Mouse (Mus musculus) CH12.LX (cell line): Measurements from ENCODE around the gene Aldh8a1. TPM values are rescaled to one million over a fixed set of nuclear protein-coding genes. Genes with fewer than 3 reads are reported as not detected.

Experiments
- DNase-seq: peaks from one replicate; pipeline ENCODE4 v3.0.0-alpha.2; 2013; ENCODE audit errors: extremely low read depth
- H3K27ac ChIP-seq: 2 replicates; pipeline ENCODE4 v1.5.1; 2012; ENCODE audit warnings: low read depth, mild to moderate bottlenecking, control low read depth, moderate library complexity; ENCODE audit not compliant: insufficient read depth
- H3K27me3 ChIP-seq: replicated peaks from 2 replicates; pipeline ENCODE3; 2012; ENCODE audit warnings: inconsistent platforms
- H3K36me3 ChIP-seq, 2 experiments: replicated peaks in 1 of 2; 2 replicates each; pipeline versions ENCODE3 to v1.6.1; 2012; ENCODE audit warnings: inconsistent platforms in 1 of 2, low read length in 1 of 2, mild to moderate bottlenecking in 1 of 2, mixed read lengths in 1 of 2, moderate library complexity in 1 of 2; ENCODE audit not compliant: control insufficient read depth in 1 of 2, insufficient read depth in 1 of 2
- H3K4me1 ChIP-seq, 2 experiments: 2 replicates each; pipeline ENCODE4 v1.6.1; 2012; ENCODE audit warnings: inconsistent platforms in 1 of 2, moderate library complexity in 1 of 2; ENCODE audit not compliant: insufficient read depth in 2 of 2, control insufficient read depth in 1 of 2
- H3K4me2 ChIP-seq: 2 replicates; pipeline ENCODE4 v1.6.1; 2012; ENCODE audit warnings: low read depth, mild to moderate bottlenecking, control low read depth; ENCODE audit not compliant: poor library complexity, insufficient read depth, severe bottlenecking
- H3K4me3 ChIP-seq, 3 experiments: fragments of 150-350 bp in 1 of 3; sonication (generic) in 1 of 3; replicated peaks in 1 of 3; 2 replicates each; pipeline versions ENCODE3 to v1.5.1; 2011 to 2012; ENCODE audit warnings: low read depth in 2 of 3, low read length in 2 of 3, mild to moderate bottlenecking in 2 of 3, moderate library complexity in 2 of 3, control low read depth in 1 of 3, improper control_type of control experiment in 1 of 3, inconsistent platforms in 1 of 3, mixed read lengths in 1 of 3; ENCODE audit not compliant: poor library complexity in 1 of 3
- H3K79me2 ChIP-seq: replicated peaks from 2 replicates; pipeline ENCODE4 v1.6.1; 2012; ENCODE audit warnings: mild to moderate bottlenecking, moderate library complexity; ENCODE audit not compliant: control insufficient read depth, poor library complexity, insufficient read depth, severe bottlenecking; ENCODE audit errors: extremely low read depth
- H3K9ac ChIP-seq: 2 replicates; pipeline ENCODE4 v1.6.1; 2012; ENCODE audit warnings: low read depth, mild to moderate bottlenecking, control low read depth, moderate library complexity; ENCODE audit not compliant: insufficient read depth
- H3K9me3 ChIP-seq: replicated peaks from 2 replicates; pipeline ENCODE3; 2012; ENCODE audit warnings: low read length, inconsistent platforms, mixed read lengths
- CTCF ChIP-seq, 2 experiments: IDR thresholded peaks in 1 of 2; conservative IDR thresholded peaks in 1 of 2; 2 replicates each; pipeline ENCODE4 v1.5.1; 2011 to 2012; ENCODE audit warnings: low read depth in 2 of 2, low read length in 2 of 2, improper control_type of control experiment in 1 of 2, inconsistent platforms in 1 of 2, mild to moderate bottlenecking in 1 of 2, moderate library complexity in 1 of 2
- E2F4 ChIP-seq: IDR thresholded peaks from 2 replicates; pipeline ENCODE4 v1.6.1; 2011; ENCODE audit warnings: low read depth, low read length, improper control_type of control experiment; ENCODE audit not compliant: insufficient replicate concordance
- ELF1 ChIP-seq: IDR thresholded peaks from 2 replicates; pipeline ENCODE4 v1.6.1; 2014; ENCODE audit warnings: low read depth, mild to moderate bottlenecking, inconsistent platforms, low read length, improper control_type of control experiment
- EP300 ChIP-seq: IDR thresholded peaks from 2 replicates; pipeline ENCODE4 v1.6.1; 2011; ENCODE audit warnings: low read length, improper control_type of control experiment
- GABPA ChIP-seq: IDR thresholded peaks from 2 replicates; pipeline ENCODE4 v1.6.1; 2012; ENCODE audit warnings: low read depth, low read length, improper control_type of control experiment, inconsistent platforms; ENCODE audit not compliant: insufficient replicate concordance
- HCFC1 ChIP-seq: IDR thresholded peaks from 2 replicates; pipeline ENCODE4 v1.6.1; 2012; ENCODE audit warnings: low read depth, mild to moderate bottlenecking, inconsistent platforms, low read length, improper control_type of control experiment
- IRF4 ChIP-seq: IDR thresholded peaks from 2 replicates; pipeline ENCODE4 v1.6.1; 2014; ENCODE audit warnings: low read depth, mild to moderate bottlenecking, inconsistent platforms, low read length, improper control_type of control experiment
- JUN ChIP-seq: IDR thresholded peaks from 2 replicates; pipeline ENCODE4 v1.6.1; 2011; ENCODE audit warnings: low read depth, mild to moderate bottlenecking, low read length, improper control_type of control experiment, moderate library complexity; ENCODE audit not compliant: insufficient read depth
- JUND ChIP-seq: conservative IDR thresholded peaks from 2 replicates; pipeline ENCODE4 v1.6.1; 2011; ENCODE audit warnings: low read depth, low read length, improper control_type of control experiment
- MXI1 ChIP-seq: IDR thresholded peaks from 2 replicates; pipeline ENCODE4 v1.6.1; 2011; ENCODE audit warnings: mild to moderate bottlenecking, low read depth, low read length, improper control_type of control experiment
- MYC ChIP-seq: IDR thresholded peaks from 2 replicates; pipeline ENCODE4 v1.6.1; 2011; ENCODE audit warnings: low read depth, mild to moderate bottlenecking, improper control_type of control experiment, low read length
- NRF1 ChIP-seq: IDR thresholded peaks from 2 replicates; pipeline ENCODE4 v1.6.1; 2014; ENCODE audit warnings: low read depth, mild to moderate bottlenecking, inconsistent platforms, low read length, improper control_type of control experiment, moderate library complexity
- PAX5 ChIP-seq: IDR thresholded peaks from 2 replicates; pipeline ENCODE4 v1.6.1; 2012; ENCODE audit warnings: low read length, inconsistent platforms, mixed read lengths
- POLR2AphosphoS2 ChIP-seq: IDR thresholded peaks from 2 replicates; pipeline ENCODE4 v1.6.1; 2011; ENCODE audit warnings: low read depth, low read length, improper control_type of control experiment
- SIN3A ChIP-seq: IDR thresholded peaks from 2 replicates; pipeline ENCODE4 v1.6.1; 2012; ENCODE audit warnings: low read length, improper control_type of control experiment, inconsistent platforms
- TBP ChIP-seq: conservative IDR thresholded peaks from 2 replicates; pipeline ENCODE4 v1.6.1; 2011; ENCODE audit warnings: low read depth, low read length, improper control_type of control experiment
- TCF12 ChIP-seq: IDR thresholded peaks from 2 replicates; pipeline ENCODE4 v1.6.1; 2014; ENCODE audit warnings: low read depth, mild to moderate bottlenecking, inconsistent platforms, low read length, improper control_type of control experiment
- UBTF ChIP-seq: IDR thresholded peaks from 2 replicates; pipeline ENCODE4 v1.6.1; 2012; ENCODE audit warnings: low read depth, mild to moderate bottlenecking, inconsistent platforms, low read length, improper control_type of control experiment, moderate library complexity
- USF1 ChIP-seq: IDR thresholded peaks from 2 replicates; pipeline ENCODE4 v1.6.1; 2014; ENCODE audit warnings: low read depth, mild to moderate bottlenecking, inconsistent platforms, low read length, improper control_type of control experiment
- ZKSCAN1 ChIP-seq: IDR thresholded peaks from 2 replicates; pipeline ENCODE4 v1.6.1; 2012; ENCODE audit warnings: low read depth, inconsistent platforms, low read length, improper control_type of control experiment, borderline replicate concordance
- ZMIZ1 ChIP-seq: IDR thresholded peaks from 2 replicates; pipeline ENCODE4 v1.6.1; 2012; ENCODE audit warnings: low read depth, mild to moderate bottlenecking, inconsistent platforms, low read length, improper control_type of control experiment
- ZNF384 ChIP-seq: IDR thresholded peaks from 2 replicates; pipeline ENCODE4 v1.6.1; 2012; ENCODE audit warnings: low read depth, low read length, improper control_type of control experiment, inconsistent platforms
- dilution Hi-C: fragments of 300-500 bp; cut with MboI; formaldehyde crosslinking; loops from 2 replicates; pipeline ENCODE4 v1.14.3; 2020; ENCODE audit warnings: low sequenced_read_pairs; ENCODE audit not compliant: extremely low pct_unique_long_range_greater_than_20kb, extremely low pct_ligation_motif_present
- in situ Hi-C: fragments of 300-500 bp; cut with MboI; formaldehyde crosslinking; loops from 3 replicates; pipeline ENCODE4 v1.14.3; 2019; ENCODE audit warnings: low sequenced_read_pairs, low pct_ligation_motif_present, low pct_unique_long_range_greater_than_20kb, mixed read lengths
- polyA plus RNA-seq: library from polyadenylated mRNA; unstranded; fragments of >175 nt; gene quantifications from 2 replicates; pipeline ENCODE4 v1.2.1, GENCODE M21; 2012; ENCODE audit warnings: low read depth; ENCODE audit not compliant: insufficient read length
- total RNA-seq, 2 experiments: library from RNA; depleted of rRNA; stranded (reverse); fragments of 300-350 nt in 1 of 2; fragments of >200 nt in 1 of 2; gene quantifications; 2 replicates each; pipeline ENCODE4 v1.2.3; 2012 to 2014

The Aldh8a1 gene
- total and polyA plus RNA-seq, 3 experiments: 0.08 to 0.11 TPM; not detected in 1

- dilution Hi-C loops: no loop called here
- no peak overlapping the region for H3K9ac ChIP-seq
- TF ChIP-seq SIN3A: no peak
- no peak for TF ChIP-seq E2F4
- no peak for TF ChIP-seq JUN
- TF ChIP-seq PAX5: no peak
- TF ChIP-seq ZKSCAN1: no peak
- TF ChIP-seq GABPA: no peak
- H3K27me3 ChIP-seq: no peaks in the 10 kb centered on the region
- no peak overlapping the region for H3K4me3 ChIP-seq
- peaks cover 66 to 86% of the 10 kb centered on the region in 2 experiments for H3K36me3 ChIP-seq
- no peaks in the 10 kb centered on the region for H3K9me3 ChIP-seq
- H3K27ac ChIP-seq: no peak overlapping the region
- no peaks in the 10 kb centered on the region for H3K79me2 ChIP-seq
- no peak for DNase-seq
- H3K4me1 ChIP-seq: no peaks in the 10 kb centered on the region
- no peak overlapping the region for H3K4me2 ChIP-seq
- in situ Hi-C loops: no loop called here
These were observed 25.3 kb upstream of the Aldh8a1 start for GRCm38 (mm10) chr10:21351766-21352165.

- Histone ChIP-seq H3K79me2 (no peaks in the 10 kb centered on the region), H3K9me3 (no peaks in the 10 kb centered on the region), H3K27me3 (no peaks in the 10 kb centered on the region), H3K4me1 (peaks cover 0 to 8% of the 10 kb centered on the region in 2 experiments; a peak in 2 of 4 replicates), H3K27ac (no peak overlapping the region), H3K36me3 (peaks cover 66 to 89% of the 10 kb centered on the region in 2 experiments), H3K4me2 (no peak overlapping the region), H3K9ac (no peak overlapping the region), H3K4me3 (no peak overlapping the region)
- TF ChIP-seq UBTF (no peak), MXI1 (no peak), MYC (no peak), ZMIZ1 (no peak), ZNF384 (no peak), USF1 (no peak), TBP (no peak), POLR2AphosphoS2 (no peak), IRF4 (no peak), GABPA (no peak), CTCF (conservative IDR thresholded peaks at IDR 0.05 in 1 of 2, IDR thresholded peaks at IDR 0.05 in 1 of 2; ENCODE audit: low read depth in 2 of 2, low read length in 2 of 2) (no peak), NRF1 (no peak), JUND (no peak), ELF1 (no peak), E2F4 (no peak), TCF12 (no peak), HCFC1 (no peak), EP300 (no peak)
- no peak for DNase-seq
- in situ Hi-C loops (no loop called here), dilution Hi-C loops (no loop called here)
These were observed 23.2 kb upstream of the Aldh8a1 start for GRCm38 (mm10) chr10:21353890-21354289.
